Mouse (Mus musculus): ENCODE measurements around the gene Nmt2. TPM values are rescaled to one million over a fixed set of nuclear protein-coding genes. Genes with fewer than 3 reads are reported as not detected.

The Nmt2 gene
- polyA plus RNA-seq, 1 experiment from 2014 or later: 20.0 TPM

DNA sequence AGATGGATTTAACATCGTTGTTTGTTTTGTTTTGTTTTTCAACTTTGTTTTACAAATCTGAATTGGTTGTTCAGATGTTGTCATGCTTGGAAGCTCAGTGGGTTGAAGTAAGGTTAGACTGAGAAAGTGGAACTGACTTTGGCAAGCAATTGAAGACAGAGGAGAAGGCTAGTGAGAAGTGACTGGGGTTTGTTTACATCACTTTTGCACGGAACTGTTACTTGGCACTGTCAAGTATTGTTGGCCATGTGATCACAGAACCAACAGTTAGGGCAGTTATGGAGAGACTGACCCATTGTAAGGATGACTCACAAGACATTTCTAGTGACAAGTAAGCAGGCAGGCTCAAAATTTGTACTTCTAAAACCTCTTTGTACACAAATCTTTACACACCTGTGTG lies 39.1 kb downstream of the Nmt2 start:
- H3K27ac ChIP-seq (ENCODE audit: low read depth, low read length): no peak overlapping the region
- H3K9me3 ChIP-seq (ENCODE audit: control insufficient read depth): no peaks in the 10 kb centered on the region
- no peaks in the 10 kb centered on the region for H3K4me1 ChIP-seq (replicated peaks; ENCODE audit: control insufficient read depth, insufficient read depth, low read length)
- no peak for ATAC-seq
- 71% methylated on average over 2 of the region's 2 CpGs for WGBS
- H3K36me3 ChIP-seq (ENCODE audit: control insufficient read depth, insufficient read depth): peaks cover 45% of the 10 kb centered on the region
- no peak overlapping the region for H3K9ac ChIP-seq (ENCODE audit: low read depth, low read length)
- H3K4me3 ChIP-seq (ENCODE audit: low read depth, low read length): no peak overlapping the region
- no peak for TF ChIP-seq CTCF (IDR thresholded peaks at IDR 0.05; ENCODE audit: low read depth)
- H3K27me3 ChIP-seq (replicated peaks; ENCODE audit: control insufficient read depth, insufficient read depth, low read length): no peaks in the 10 kb centered on the region
- no peak overlapping the region for H3K4me2 ChIP-seq (replicated peaks; ENCODE audit: low read depth)

GRCm38 (mm10) chr2:3324381-3325130 lies 40.5 kb downstream of the Nmt2 start:
- no peaks in the 10 kb centered on the region for H3K27me3 ChIP-seq (replicated peaks; ENCODE audit: control insufficient read depth, insufficient read depth, low read length)
- H3K4me1 ChIP-seq (replicated peaks; ENCODE audit: control insufficient read depth, insufficient read depth, low read length): no peaks in the 10 kb centered on the region
- no peaks in the 10 kb centered on the region for H3K9me3 ChIP-seq (ENCODE audit: control insufficient read depth)
- H3K9ac ChIP-seq (ENCODE audit: low read depth, low read length): no peak overlapping the region
- no peak overlapping the region for H3K27ac ChIP-seq (ENCODE audit: low read depth, low read length)
- H3K4me3 ChIP-seq (ENCODE audit: low read depth, low read length): no peak overlapping the region
- H3K36me3 ChIP-seq (ENCODE audit: control insufficient read depth, insufficient read depth): peaks cover 44% of the 10 kb centered on the region
- no peak overlapping the region for H3K4me2 ChIP-seq (replicated peaks; ENCODE audit: low read depth)
- ATAC-seq: no peak
- no peak for TF ChIP-seq CTCF (IDR thresholded peaks at IDR 0.05; ENCODE audit: low read depth)
- WGBS: 94% methylated on average over 7 of the region's 7 CpGs

GRCm38 (mm10) chr2:3326547-3326946 lies 42.5 kb downstream of the Nmt2 start:
- no peak for ATAC-seq
- Histone ChIP-seq H3K36me3 (ENCODE audit: control insufficient read depth, insufficient read depth) (peaks cover 43% of the 10 kb centered on the region), H3K4me1 (replicated peaks; ENCODE audit: control insufficient read depth, insufficient read depth, low read length) (peaks cover under 1% of the 10 kb centered on the region; the same call in 1 of the 2 replicates), H3K4me3 (ENCODE audit: low read depth, low read length) (no peak overlapping the region), H3K27me3 (replicated peaks; ENCODE audit: control insufficient read depth, insufficient read depth, low read length) (no peaks in the 10 kb centered on the region), H3K9me3 (ENCODE audit: control insufficient read depth) (no peaks in the 10 kb centered on the region), H3K4me2 (replicated peaks; ENCODE audit: low read depth) (no peak overlapping the region), H3K27ac (ENCODE audit: low read depth, low read length) (no peak overlapping the region), H3K9ac (ENCODE audit: low read depth, low read length) (no peak overlapping the region)
- TF ChIP-seq CTCF (IDR thresholded peaks at IDR 0.05; ENCODE audit: low read depth): no peak
- 77% methylated on average over 1 of the region's 1 CpGs for WGBS

- Histone ChIP-seq H3K36me3 (ENCODE audit: control insufficient read depth, insufficient read depth) (peaks cover 43% of the 10 kb centered on the region), H3K27ac (ENCODE audit: low read depth, low read length) (no peak overlapping the region), H3K9ac (ENCODE audit: low read depth, low read length) (no peak overlapping the region), H3K4me2 (replicated peaks; ENCODE audit: low read depth) (no peak overlapping the region), H3K27me3 (replicated peaks; ENCODE audit: control insufficient read depth, insufficient read depth, low read length) (no peaks in the 10 kb centered on the region), H3K4me1 (replicated peaks; ENCODE audit: control insufficient read depth, insufficient read depth, low read length) (peaks cover 3% of the 10 kb centered on the region; the same call in 1 of the 2 replicates), H3K9me3 (ENCODE audit: control insufficient read depth) (no peaks in the 10 kb centered on the region), H3K4me3 (ENCODE audit: low read depth, low read length) (no peak overlapping the region)
- no peak for ATAC-seq
- WGBS: 22% methylated on average over 1 of the region's 1 CpGs
- TF ChIP-seq CTCF (IDR thresholded peaks at IDR 0.05; ENCODE audit: low read depth): peak; percentile 75
These were observed 43.3 kb downstream of the Nmt2 start for GRCm38 (mm10) chr2:3327351-3327750.

GRCm38 (mm10) chr2:3331071-3331703 lies 47.2 kb downstream of the Nmt2 start:
- H3K36me3 ChIP-seq (ENCODE audit: control insufficient read depth, insufficient read depth): peaks cover 15% of the 10 kb centered on the region
- H3K4me1 ChIP-seq (replicated peaks; ENCODE audit: control insufficient read depth, insufficient read depth, low read length): peaks cover 3% of the 10 kb centered on the region; the same call in 1 of the 2 replicates
- no peak for TF ChIP-seq CTCF (IDR thresholded peaks at IDR 0.05; ENCODE audit: low read depth)
- no peaks in the 10 kb centered on the region for H3K9me3 ChIP-seq (ENCODE audit: control insufficient read depth)
- H3K4me3 ChIP-seq (ENCODE audit: low read depth, low read length): peak overlapping the region; percentile 76; the same call in 1 of the 2 replicates
- 55% methylated on average over 5 of the region's 5 CpGs for WGBS
- peak overlapping the region; percentile 22; the same call in 1 of the 2 replicates for H3K9ac ChIP-seq (ENCODE audit: low read depth, low read length)
- no peak overlapping the region for H3K27ac ChIP-seq (ENCODE audit: low read depth, low read length)
- no peaks in the 10 kb centered on the region for H3K27me3 ChIP-seq (replicated peaks; ENCODE audit: control insufficient read depth, insufficient read depth, low read length)
- ATAC-seq: no peak
- peak overlapping the region; percentile 84 for H3K4me2 ChIP-seq (replicated peaks; ENCODE audit: low read depth)

DNA sequence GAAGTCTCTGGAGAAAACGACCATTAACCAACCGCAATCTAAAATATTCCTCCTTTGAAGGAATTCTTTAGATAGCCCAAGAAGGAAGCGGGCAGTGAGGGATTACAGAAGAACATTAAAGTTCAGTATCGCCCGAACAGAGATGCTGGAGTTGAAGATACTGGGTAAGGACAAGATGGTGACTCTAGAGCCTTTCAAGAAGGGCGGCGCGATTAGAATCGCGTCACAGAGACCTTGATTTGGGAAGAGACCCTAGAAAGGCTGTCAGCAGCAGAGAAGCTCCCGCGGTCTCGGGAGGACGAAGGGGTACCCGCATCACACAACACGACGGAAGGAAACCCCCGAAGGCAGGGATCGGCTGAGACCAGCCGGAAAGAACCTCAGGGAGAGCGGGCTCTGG lies 48.0 kb downstream of the Nmt2 start:
- Histone ChIP-seq H3K36me3 (ENCODE audit: control insufficient read depth, insufficient read depth) (peaks cover 11% of the 10 kb centered on the region), H3K4me1 (replicated peaks; ENCODE audit: control insufficient read depth, insufficient read depth, low read length) (peaks cover 3% of the 10 kb centered on the region; the same call in 1 of the 2 replicates), H3K27me3 (replicated peaks; ENCODE audit: control insufficient read depth, insufficient read depth, low read length) (no peaks in the 10 kb centered on the region), H3K27ac (ENCODE audit: low read depth, low read length) (peak overlapping the region; percentile 84), H3K9ac (ENCODE audit: low read depth, low read length) (peak overlapping the region; percentile 77), H3K9me3 (ENCODE audit: control insufficient read depth) (no peaks in the 10 kb centered on the region), H3K4me3 (ENCODE audit: low read depth, low read length) (peak overlapping the region; percentile 76), H3K4me2 (replicated peaks; ENCODE audit: low read depth) (peak overlapping the region; percentile 84)
- no peak for TF ChIP-seq CTCF (IDR thresholded peaks at IDR 0.05; ENCODE audit: low read depth)
- peak; percentile 1 for ATAC-seq
- under 1% methylated on average over 21 of the region's 21 CpGs for WGBS

Data from intestine, postnatal 0 days (tissue).